Mouse (Mus musculus) limb, embryonic 14.5 days (tissue): ENCODE data around the gene Dand5. TPM values are rescaled to one million over a fixed set of nuclear protein-coding genes. Genes with fewer than 3 reads are reported as not detected.

Source experiments
- ATAC-seq: fragments of 200-750 bp; cut with Nextera tagmentation; 2 replicates; pipeline ENCODE4 v1.8.0; 2017; ENCODE audit warnings: low read depth, moderate number of reproducible peaks, moderate TSS enrichment; ENCODE audit not compliant: low FRiP score
- DNase-seq: peaks from one replicate; pipeline ENCODE4 v3.0.0-alpha.2; 2015; ENCODE audit warnings: low spot score
- H3K27ac ChIP-seq: fragments of 300-500 bp; sonication (generic); replicated peaks from 2 replicates; pipeline ENCODE4 v1.5.1; 2014; ENCODE audit warnings: low read depth, mild to moderate bottlenecking, low read length, moderate library complexity, mixed read lengths
- H3K27me3 ChIP-seq: fragments of 300-500 bp; sonication (generic); 2 replicates; pipeline ENCODE4 v1.6.1; 2014; ENCODE audit warnings: low read length, mixed read lengths; ENCODE audit not compliant: control insufficient read depth, insufficient read depth
- H3K36me3 ChIP-seq: fragments of 300-500 bp; sonication (generic); 2 replicates; pipeline ENCODE4 v1.6.1; 2014; ENCODE audit warnings: mild to moderate bottlenecking, low read length, moderate library complexity, mixed read lengths; ENCODE audit not compliant: control insufficient read depth, insufficient read depth
- H3K4me1 ChIP-seq: fragments of 300-500 bp; sonication (generic); 2 replicates; pipeline ENCODE4 v1.6.1; 2014; ENCODE audit warnings: antibody characterized with exemption, low read length, mixed read lengths; ENCODE audit not compliant: control insufficient read depth, insufficient read depth
- H3K4me2 ChIP-seq: fragments of 300-500 bp; sonication (generic); replicated peaks from 2 replicates; pipeline ENCODE4 v1.6.1; 2014; ENCODE audit warnings: low read depth, mild to moderate bottlenecking, low read length, moderate library complexity; ENCODE audit not compliant: severe bottlenecking
- H3K4me3 ChIP-seq: fragments of 300-500 bp; sonication (generic); replicated peaks from 2 replicates; pipeline ENCODE4 v1.5.1; 2014; ENCODE audit warnings: low read length
- H3K9ac ChIP-seq: fragments of 300-500 bp; sonication (generic); 2 replicates; pipeline ENCODE4 v1.6.1; 2014; ENCODE audit warnings: mild to moderate bottlenecking, low read depth, low read length, moderate library complexity; ENCODE audit not compliant: severe bottlenecking
- H3K9me3 ChIP-seq: fragments of 300-500 bp; sonication (generic); 2 replicates; pipeline ENCODE4 v1.6.1; 2016; ENCODE audit warnings: low read length; ENCODE audit not compliant: control insufficient read depth
- POLR2A ChIP-seq: fragments of 200-500 bp; IDR thresholded peaks from 2 replicates; pipeline ENCODE4 v1.8.0; 2012; ENCODE audit warnings: inconsistent platforms, mild to moderate bottlenecking, moderate library complexity, borderline replicate concordance; ENCODE audit not compliant: insufficient read depth, insufficient read length; ENCODE audit errors: extremely low read depth
- WGBS: fragments of 180-500 bp; shearing (Covaris S2); extraction: QIAGEN DNeasy Blood & Tissue Kit; methylation state at CpG from one replicate; pipeline ENCODE4 v1.1.7; 2014; 5-methylcytosine and 5-hydroxymethylcytosine counted together
- polyA plus RNA-seq, 2 experiments: library from polyadenylated mRNA; depleted of rRNA in 1 of 2; stranded (reverse) in 1 of 2; unstranded in 1 of 2; fragments of >200 nt; fragmentation: Nextera tagmentation in 1 of 2; extraction: Ambion mirVana in 1 of 2; gene quantifications; 2 replicates each; pipeline versions ENCODE4 v1.2.1 to v1.2.3; 2012 to 2014

The Dand5 gene
- polyA plus RNA-seq, 2 experiments: 5.9 to 6.9 TPM

DNA sequence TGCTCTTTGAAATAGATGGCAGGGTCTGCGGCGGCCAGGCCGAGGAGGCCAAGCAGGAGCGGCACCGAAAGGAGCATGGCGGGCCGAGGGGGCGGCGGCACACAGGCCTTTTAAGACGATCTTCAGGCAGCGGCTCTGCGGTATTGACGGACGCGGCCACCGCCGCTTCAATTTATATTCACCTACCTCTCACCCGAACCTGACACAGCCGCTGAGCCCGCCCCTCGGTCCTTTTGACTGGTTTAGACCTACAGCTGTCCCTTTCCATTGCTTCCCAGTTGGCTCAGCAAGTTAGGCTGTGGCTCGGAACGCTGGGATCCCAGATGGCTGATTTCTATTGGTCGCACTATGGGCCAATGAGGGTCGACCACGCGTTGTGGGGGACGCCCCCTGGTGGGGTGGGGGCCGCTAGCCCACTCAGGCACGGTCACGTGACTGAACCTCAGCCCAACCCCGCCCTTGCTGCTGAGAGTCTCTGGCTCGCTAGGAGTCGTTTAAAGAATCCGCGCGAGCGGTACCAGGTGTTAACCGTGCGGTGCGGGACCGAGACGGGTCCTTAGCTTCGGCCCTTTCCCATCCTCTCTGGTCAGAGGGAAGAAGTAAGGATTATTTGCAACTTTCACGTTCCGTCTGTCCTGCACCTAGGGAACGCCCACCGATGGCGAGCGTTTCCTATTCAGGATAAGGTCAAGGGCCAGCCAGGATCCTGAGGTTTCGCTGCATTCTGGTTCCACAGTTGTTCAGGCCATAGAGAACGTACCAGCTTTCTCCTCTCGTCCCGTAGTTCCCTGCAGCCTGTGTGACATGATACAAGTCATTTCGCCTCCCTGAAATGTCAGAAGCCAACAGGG lies 24.3 kb upstream of the Dand5 start, which contains the start of gene Calr:
Calr (minus strand) TSS at position 213 of the 851 bp plus-strand sequence.
- peak within 1 kb of the TSS; percentile 74 for H3K4me2 ChIP-seq
- peak within 1 kb of the TSS; percentile 76 for H3K27ac ChIP-seq
- no peaks in the 10 kb centered on the region for H3K9me3 ChIP-seq
- WGBS: under 1% methylated on average over 54 of the region's 55 CpGs
- H3K4me1 ChIP-seq: peaks cover 20% of the 10 kb centered on the region; the same call in 1 of the 2 replicates
- peak within 1 kb of the TSS; percentile 92 for H3K9ac ChIP-seq
- peaks cover 39% of the 10 kb centered on the region for H3K36me3 ChIP-seq
- DNase-seq (peak; percentile 100), ATAC-seq (peak; percentile 99)
- peak; percentile 98 for TF ChIP-seq POLR2A
- H3K27me3 ChIP-seq: no peaks in the 10 kb centered on the region
- H3K4me3 ChIP-seq: peak within 1 kb of the TSS; percentile 79

DNA sequence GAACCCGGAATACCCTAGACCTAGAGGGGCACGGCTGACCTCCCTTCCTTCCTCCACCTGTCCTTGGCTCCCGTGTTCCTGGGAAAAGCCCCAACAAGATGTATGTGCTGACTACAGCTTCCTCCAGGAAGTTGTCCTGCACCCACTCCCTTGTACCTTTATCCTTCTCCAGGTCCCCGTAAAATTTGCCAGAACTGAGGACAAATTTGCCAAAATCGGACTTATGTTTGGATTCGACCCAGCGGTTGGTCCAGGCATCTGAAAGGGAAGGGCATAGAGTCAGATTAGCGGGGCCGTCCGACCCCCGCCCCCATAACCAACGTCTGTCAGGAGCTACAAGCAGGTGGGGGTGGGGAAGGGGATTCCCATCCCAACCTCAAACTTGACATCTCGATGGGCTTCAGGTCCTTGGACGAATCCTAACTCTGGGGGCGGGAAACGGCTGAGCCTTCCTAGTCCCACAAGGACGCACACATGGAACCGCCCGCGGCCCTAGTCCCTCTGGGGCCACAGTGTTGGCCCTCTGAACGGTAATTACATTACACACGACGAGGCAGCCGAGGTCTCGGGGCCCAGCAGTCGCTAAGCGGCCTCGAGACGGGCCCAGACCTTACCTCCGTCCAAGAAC lies 23.6 kb upstream of the Dand5 start:
- peak overlapping the region; percentile 71 for H3K27ac ChIP-seq
- DNase-seq: no peak
- 1% methylated on average over 30 of the region's 30 CpGs for WGBS

DNA sequence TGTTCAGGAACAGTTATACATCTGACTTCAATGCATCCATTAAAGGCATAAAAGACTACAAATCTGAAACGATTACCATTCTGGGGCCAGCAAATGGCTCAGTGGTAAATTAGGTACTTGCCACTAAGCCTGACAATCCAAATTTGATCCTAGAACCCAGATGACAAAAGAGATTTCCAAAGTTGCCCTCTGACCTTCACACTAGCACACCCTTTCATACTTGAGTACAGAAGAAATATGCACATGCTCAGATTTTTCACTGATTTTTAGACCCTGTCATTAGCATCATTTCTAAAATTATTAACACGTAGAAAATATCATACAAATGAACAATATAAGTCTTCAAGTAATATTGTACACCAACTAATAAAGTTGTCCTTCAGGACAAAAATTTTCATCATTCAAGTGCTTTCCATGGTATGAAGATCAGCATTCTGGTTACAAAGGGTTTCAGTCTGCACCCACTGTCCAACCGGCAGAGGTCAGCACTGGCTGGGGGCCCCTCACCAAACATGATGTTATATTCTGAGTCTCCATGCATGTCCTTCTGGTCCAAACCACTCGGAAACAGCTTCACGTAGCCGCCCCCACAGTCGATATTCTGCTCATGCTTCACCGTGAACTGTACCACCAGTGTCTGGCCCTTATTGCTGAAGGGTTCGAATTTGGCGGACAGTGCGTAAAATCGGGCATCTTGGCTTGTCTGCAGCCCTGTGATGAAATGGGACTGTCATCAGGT lies 22.9 kb upstream of the Dand5 start:
- no peak for TF ChIP-seq POLR2A
- Histone ChIP-seq H3K4me1 (peaks cover 20% of the 10 kb centered on the region; the same call in 1 of the 2 replicates), H3K4me3 (peak overlapping the region; percentile 79), H3K9ac (peak overlapping the region; percentile 92), H3K36me3 (peaks cover 49% of the 10 kb centered on the region), H3K27me3 (no peaks in the 10 kb centered on the region), H3K4me2 (peak overlapping the region; percentile 65), H3K9me3 (no peaks in the 10 kb centered on the region), H3K27ac (no peak overlapping the region)
- ATAC-seq: no peak
- 12% methylated on average over 12 of the region's 12 CpGs for WGBS
- DNase-seq: no peak

More for the DNA sequence above, 23.6 kb upstream of the Dand5 start:
- H3K9ac ChIP-seq: peak overlapping the region; percentile 92
- no peak for TF ChIP-seq POLR2A
- peaks cover 20% of the 10 kb centered on the region; the same call in 1 of the 2 replicates for H3K4me1 ChIP-seq
- peak; percentile 4; the same call in 1 of the 2 replicates for ATAC-seq
- peaks cover 46% of the 10 kb centered on the region for H3K36me3 ChIP-seq
- peak overlapping the region; percentile 79 for H3K4me3 ChIP-seq
- no peaks in the 10 kb centered on the region for H3K27me3 ChIP-seq
- H3K9me3 ChIP-seq: no peaks in the 10 kb centered on the region
- H3K4me2 ChIP-seq: peak overlapping the region; percentile 65

DNA sequence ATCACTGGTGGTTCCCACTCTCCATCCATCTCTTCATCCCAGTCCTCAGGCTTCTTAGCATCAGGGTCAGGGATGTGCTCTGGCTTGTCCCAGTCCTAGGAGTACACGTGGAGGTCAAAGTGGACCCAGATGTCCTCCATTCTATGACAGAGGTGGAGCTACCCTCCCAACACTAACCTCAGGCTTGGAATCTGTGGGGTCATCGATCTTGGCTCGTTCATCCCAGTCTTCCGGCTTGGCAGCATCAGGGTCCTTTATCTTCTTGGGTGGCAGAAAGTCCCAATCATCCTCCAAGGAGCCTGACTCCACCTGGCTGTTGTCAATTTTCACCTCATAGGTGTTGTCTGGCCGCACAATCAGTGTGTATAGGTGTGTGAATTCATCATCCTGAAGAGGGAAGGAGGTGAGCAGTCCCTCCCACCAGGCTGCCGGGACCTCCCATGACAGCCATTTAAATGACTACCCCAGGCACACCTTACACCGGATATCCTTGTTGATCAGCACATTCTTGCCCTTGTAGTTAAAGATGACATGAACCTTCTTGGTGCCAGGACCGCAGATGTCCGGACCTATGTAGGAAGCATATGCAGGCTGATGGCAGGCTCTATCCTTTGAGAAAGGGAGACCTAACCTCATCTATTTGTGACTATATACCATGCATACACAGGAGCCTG lies 21.9 kb upstream of the Dand5 start:
- Histone ChIP-seq H3K4me3 (peak overlapping the region; percentile 79), H3K27ac (no peak overlapping the region), H3K36me3 (peaks cover 49% of the 10 kb centered on the region), H3K27me3 (no peaks in the 10 kb centered on the region), H3K9ac (peak overlapping the region; percentile 92), H3K4me2 (peak overlapping the region; percentile 65), H3K4me1 (peaks cover 22% of the 10 kb centered on the region; the same call in 1 of the 2 replicates), H3K9me3 (no peaks in the 10 kb centered on the region)
- no peak for DNase-seq
- 80% methylated on average over 9 of the region's 9 CpGs for WGBS
- ATAC-seq: no peak
- no peak for TF ChIP-seq POLR2A
